Comparison of ENCODE assay signal across 18 mouse cellular contexts in genomic region chr3:129223401-129223800, GRCm38 (mm10). TPM values are rescaled to one million over a fixed set of nuclear protein-coding genes. Genes with fewer than 3 reads are reported as not detected.
A peak's percentile ranks its signal among the peaks of the same experiment; 100 is the strongest.
DNase-seq lines count a peak whose midpoint lies in the region; ATAC-seq and TF ChIP-seq lines count a peak whose summit lies in the region.
"Had no signal": no experiment of that assay in that cellular context is flagged by ENCODE, and none has a peak within 500 bp of the region (broad histone marks: within the 10 kb centered on the region; RNA-seq: fewer than 3 reads in every experiment).

No protein-coding gene starts in this region.

- no peaks in the 10 kb centered on the region for H3K36me3 ChIP-seq in heart, embryonic 11.5 days (ENCODE audit: control insufficient read depth, insufficient read depth, low read length)
- H3K36me3 ChIP-seq in kidney, adult 2 months (ENCODE audit: control insufficient read depth, insufficient read depth, low read length), result no peaks in the 10 kb centered on the region
- no peaks in the 10 kb centered on the region for H3K36me3 ChIP-seq in stomach, embryonic 14.5 days (ENCODE audit: control insufficient read depth, insufficient read depth, low read length)
- no peaks in the 10 kb centered on the region for H3K36me3 ChIP-seq in stomach, postnatal 0 days (ENCODE audit: control insufficient read depth, insufficient read depth, low read length)
- no peaks in the 10 kb centered on the region for H3K36me3 ChIP-seq in intestine, postnatal 0 days (ENCODE audit: control insufficient read depth, insufficient read depth)
- no peaks in the 10 kb centered on the region for H3K36me3 ChIP-seq in liver, embryonic 12.5 days
- H3K36me3 ChIP-seq: embryonic facial prominence, embryonic 13.5 days; forebrain, embryonic 10.5 days; hindbrain, embryonic 13.5 days; neural tube, embryonic 12.5 days had no signal

- H3K4me1 ChIP-seq in heart, embryonic 11.5 days (ENCODE audit: control insufficient read depth, insufficient read depth, low read length), result peaks cover 9% of the 10 kb centered on the region; the same call in 1 of the 2 replicates
- no peaks in the 10 kb centered on the region; the same call in 1 of the 2 replicates for H3K4me1 ChIP-seq in kidney, adult 2 months (ENCODE audit: control insufficient read depth, insufficient read depth, low read length)
- peaks cover 8% of the 10 kb centered on the region; the same call in 1 of the 2 replicates for H3K4me1 ChIP-seq in stomach, embryonic 14.5 days (ENCODE audit: control insufficient read depth, insufficient read depth, low read length)
- H3K4me1 ChIP-seq in stomach, postnatal 0 days (replicated peaks; ENCODE audit: control insufficient read depth, insufficient read depth), result no peaks in the 10 kb centered on the region
- H3K4me1 ChIP-seq in intestine, postnatal 0 days (replicated peaks; ENCODE audit: control insufficient read depth, insufficient read depth, low read length), result no peaks in the 10 kb centered on the region
- H3K4me1 ChIP-seq in liver, embryonic 12.5 days, result no peaks in the 10 kb centered on the region

- no peak overlapping the region for H3K27ac ChIP-seq in heart, embryonic 11.5 days (ENCODE audit: low read depth, low read length)
- H3K27ac ChIP-seq in kidney, adult 2 months (ENCODE audit: insufficient read depth, low read depth, low read length), result no peak overlapping the region
- no peak overlapping the region for H3K27ac ChIP-seq in stomach, embryonic 14.5 days (ENCODE audit: low read length)
- no peak overlapping the region for H3K27ac ChIP-seq in stomach, postnatal 0 days (replicated peaks)
- no peak overlapping the region for H3K27ac ChIP-seq in intestine, postnatal 0 days (ENCODE audit: low read depth, low read length)
- H3K27ac ChIP-seq in liver, embryonic 12.5 days, result no peak overlapping the region
- H3K27ac ChIP-seq: forebrain, embryonic 10.5 days; hindbrain, embryonic 13.5 days; neural tube, embryonic 12.5 days had no signal

- 4% methylated on average over 6 of the region's 6 CpGs for WGBS in heart, embryonic 11.5 days (ENCODE audit: insufficient replicate concordance)
- WGBS in kidney, adult 2 months, result 10% methylated on average over 6 of the region's 6 CpGs
- 12% methylated on average over 6 of the region's 6 CpGs for WGBS in stomach, embryonic 14.5 days
- WGBS in stomach, postnatal 0 days, result 11% methylated on average over 6 of the region's 6 CpGs
- WGBS in intestine, postnatal 0 days, result 6% methylated on average over 6 of the region's 6 CpGs
- 3% methylated on average over 6 of the region's 6 CpGs for WGBS in liver, embryonic 12.5 days (ENCODE audit: insufficient replicate concordance)

- H3K4me2 ChIP-seq in heart, embryonic 11.5 days, result peak overlapping the region; percentile 57
- H3K4me2 ChIP-seq in stomach, embryonic 14.5 days (replicated peaks; ENCODE audit: low read depth, low read length), result peak overlapping the region; percentile 39; the same call in 1 of the 2 replicates
- H3K4me2 ChIP-seq in stomach, postnatal 0 days (replicated peaks; ENCODE audit: low read depth), result no peak overlapping the region
- H3K4me2 ChIP-seq in intestine, postnatal 0 days (replicated peaks; ENCODE audit: low read depth), result peak overlapping the region; percentile 94
- H3K4me2 ChIP-seq in liver, embryonic 12.5 days, result no peak overlapping the region
- H3K4me2 ChIP-seq: hindbrain, embryonic 13.5 days; neural tube, embryonic 12.5 days had no signal

- peaks cover 63% of the 10 kb centered on the region for H3K27me3 ChIP-seq in heart, embryonic 11.5 days (ENCODE audit: control insufficient read depth, insufficient read depth, low read length)
- H3K27me3 ChIP-seq in kidney, adult 2 months (replicated peaks; ENCODE audit: control insufficient read depth, insufficient read depth, low read length), result peaks cover 5% of the 10 kb centered on the region; the same call in 1 of the 2 replicates
- H3K27me3 ChIP-seq in stomach, embryonic 14.5 days (ENCODE audit: control insufficient read depth, insufficient read depth, low read length), result peaks cover 35% of the 10 kb centered on the region
- H3K27me3 ChIP-seq in stomach, postnatal 0 days (ENCODE audit: control insufficient read depth, insufficient read depth, low read length), result peaks cover 13% of the 10 kb centered on the region; the same call in 1 of the 2 replicates
- peaks cover 23% of the 10 kb centered on the region; the same call in 1 of the 2 replicates for H3K27me3 ChIP-seq in intestine, postnatal 0 days (replicated peaks; ENCODE audit: control insufficient read depth, insufficient read depth, low read length)
- peaks cover 97% of the 10 kb centered on the region for H3K27me3 ChIP-seq in liver, embryonic 12.5 days (replicated peaks)

- ATAC-seq in heart, embryonic 11.5 days (replicated peaks; ENCODE audit: insufficient number of reproducible peaks, low FRiP score, low TSS enrichment), result no peak
- ATAC-seq in stomach, embryonic 14.5 days (ENCODE audit: insufficient number of reproducible peaks, insufficient read depth, low FRiP score, low read depth), result no peak
- no peak for ATAC-seq in stomach, postnatal 0 days (ENCODE audit: low FRiP score, low TSS enrichment)
- no peak for ATAC-seq in intestine, postnatal 0 days
- no peak for ATAC-seq in liver, embryonic 12.5 days

- TF ChIP-seq CTCF in kidney, adult 2 months (conservative IDR thresholded peaks at IDR 0.05; ENCODE audit: insufficient read depth, insufficient read length, low read depth, low read length), result no peak
- no peak for TF ChIP-seq CTCF in stomach, postnatal 0 days (IDR thresholded peaks at IDR 0.05; ENCODE audit: low read depth)
- TF ChIP-seq CTCF in intestine, postnatal 0 days (IDR thresholded peaks at IDR 0.05; ENCODE audit: low read depth), result no peak

- no peak for TF ChIP-seq POLR2A in kidney, adult 2 months (IDR thresholded peaks at IDR 0.05; ENCODE audit: low read depth, low read length)

- TF ChIP-seq EP300 in stomach, postnatal 0 days (optimal IDR thresholded peaks at IDR 0.05), result no peak

- H3K9me3 ChIP-seq in heart, embryonic 11.5 days (replicated peaks; ENCODE audit: control insufficient read depth, low read length), result no peaks in the 10 kb centered on the region
- no peaks in the 10 kb centered on the region for H3K9me3 ChIP-seq in stomach, embryonic 14.5 days (ENCODE audit: control insufficient read depth, low read depth, low read length)
- no peaks in the 10 kb centered on the region for H3K9me3 ChIP-seq in stomach, postnatal 0 days (ENCODE audit: control insufficient read depth, low read length)
- no peaks in the 10 kb centered on the region for H3K9me3 ChIP-seq in intestine, postnatal 0 days (ENCODE audit: control insufficient read depth)
- no peaks in the 10 kb centered on the region for H3K9me3 ChIP-seq in liver, embryonic 12.5 days (replicated peaks)
- H3K9me3 ChIP-seq: embryonic facial prominence, embryonic 13.5 days; forebrain, embryonic 10.5 days; hindbrain, embryonic 13.5 days; megakaryocyte, embryonic 14.5 days; neural tube, embryonic 12.5 days had no signal

- DNase-seq in heart, adult 9 months (ENCODE audit: low spot score in 2 of 2), result no peak
- peak; percentile 8 for DNase-seq in kidney, adult 2 months
- DNase-seq in kidney, postnatal 10 days, result no peak
- DNase-seq in stomach, postnatal 0 days (ENCODE audit: low spot score), result no peak
- DNase-seq: adrenal gland, adult 8-10 months; layer of hippocampus, adult 9-11 months; lung, postnatal 10 days; right cerebral cortex, postnatal 14 days; thymus, postnatal 25 days had no signal

- H3K4me3 ChIP-seq in heart, embryonic 11.5 days (ENCODE audit: low read depth, low read length), result peak overlapping the region; percentile 25
- no peak overlapping the region for H3K4me3 ChIP-seq in kidney, adult 2 months (ENCODE audit: insufficient read depth, low read depth, low read length)
- no peak overlapping the region for H3K4me3 ChIP-seq in stomach, embryonic 14.5 days (ENCODE audit: low read depth, low read length)
- no peak overlapping the region for H3K4me3 ChIP-seq in stomach, postnatal 0 days (ENCODE audit: low read depth, low read length)
- H3K4me3 ChIP-seq in intestine, postnatal 0 days (ENCODE audit: low read depth, low read length), result peak overlapping the region; percentile 59
- H3K4me3 ChIP-seq in liver, embryonic 12.5 days, result no peak overlapping the region
- H3K4me3 ChIP-seq: forebrain, embryonic 10.5 days; hindbrain, embryonic 13.5 days; neural tube, embryonic 12.5 days had no signal

- no peak overlapping the region for H3K9ac ChIP-seq in heart, embryonic 11.5 days (ENCODE audit: low read depth, low read length)
- no peak overlapping the region for H3K9ac ChIP-seq in stomach, embryonic 14.5 days (replicated peaks; ENCODE audit: low read depth, low read length)
- H3K9ac ChIP-seq in stomach, postnatal 0 days (ENCODE audit: low read length), result no peak overlapping the region
- no peak overlapping the region for H3K9ac ChIP-seq in intestine, postnatal 0 days (ENCODE audit: low read depth, low read length)
- no peak overlapping the region for H3K9ac ChIP-seq in liver, embryonic 12.5 days
- H3K9ac ChIP-seq: hindbrain, embryonic 13.5 days; neural tube, embryonic 12.5 days had no signal

RNA-seq across cellular contexts. Expression of gene Pitx2, which starts 23.7 kb away (rescaled TPM):
- polyA plus RNA-seq in heart, embryonic 11.5 days (2014; fragmentation: Nextera tagmentation; extraction: Ambion mirVana), result 32.7 and 32.8 TPM in 2 replicates
- polyA plus RNA-seq in kidney, adult 2 months (2012; rRNA removed), result 9.9 and 10.5 TPM in 2 replicates
- 24.2 and 24.7 TPM in 2 replicates for polyA plus RNA-seq in stomach, embryonic 14.5 days (2014; fragmentation: Nextera tagmentation; extraction: Ambion mirVana)
- 9.7 and 10.8 TPM in 2 replicates for polyA plus RNA-seq in stomach, postnatal 0 days (2015; fragmentation: Nextera tagmentation; extraction: Ambion mirVana)
- 12.3 and 18.3 TPM in 2 replicates for polyA plus RNA-seq in intestine, postnatal 0 days (2015; fragmentation: Nextera tagmentation; extraction: Ambion mirVana)
- polyA plus RNA-seq in liver, embryonic 12.5 days (2016; fragmentation: Nextera tagmentation; extraction: Ambion mirVana), result 5.0 and 5.9 TPM in 2 replicates

Comparison
In these comparisons a context has a peak if more than half of its experiments do, and no peak if none do; other contexts are left out.
1. H3K4me2 ChIP-seq: peak in heart, embryonic 11.5 days (single experiment), stomach, embryonic 14.5 days (single experiment) and intestine, postnatal 0 days (single experiment); none in stomach, postnatal 0 days (single experiment) and liver, embryonic 12.5 days (single experiment).
2. H3K4me3 ChIP-seq: peak in heart, embryonic 11.5 days (single experiment) and intestine, postnatal 0 days (single experiment); none in kidney, adult 2 months (single experiment), stomach, embryonic 14.5 days (single experiment), stomach, postnatal 0 days (single experiment) and liver, embryonic 12.5 days (single experiment).